Mouse (Mus musculus): Measurements from ENCODE around the gene Scgb1b11.
"Not testable (repeated sequence)": the region's sequence is repeated elsewhere in the genome, so short reads cannot be mapped to it uniquely, and the experiment has no call there.

Gene Scgb1b11

DNA sequence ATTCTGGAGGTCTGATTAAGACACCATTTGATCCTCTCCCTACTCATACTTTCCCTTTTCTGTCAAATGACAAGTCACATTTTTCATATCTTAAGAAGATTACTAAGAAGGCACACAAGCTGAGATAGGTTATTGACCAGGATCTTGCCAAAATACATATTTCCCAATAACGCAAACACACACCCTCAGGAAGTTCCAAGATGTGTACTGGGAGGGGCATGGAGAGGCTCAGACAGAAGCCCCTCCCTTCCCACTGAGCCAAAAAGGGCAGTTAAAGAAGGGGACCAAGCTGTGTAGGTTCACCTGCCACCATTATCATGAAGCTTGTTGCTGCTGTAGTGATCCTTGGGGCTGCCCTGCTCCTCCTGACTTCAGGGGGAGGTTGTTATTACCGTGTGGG is at the start of gene Scgb1b11:
Scgb1b11 (plus strand) TSS at position 301 of the 400 bp plus-strand sequence.
- not testable (repeated sequence) for DNase-seq

GRCm38 (mm10) chr7:32211045-32211444 is 11.6 kb upstream of the Scgb1b11 start, which contains the start of gene Scgb2b11:
Gene Scgb2b11 (minus strand): TSS chr7:32211145.
- DNase-seq, result not testable (repeated sequence)

All from heart, adult 11 months (tissue).